Mouse (Mus musculus) myocyte (in vitro differentiated cells): Measurements from ENCODE around the gene 9230102O04Rik.

Experiments
- CEBPB ChIP-seq: IDR thresholded peaks from 2 replicates; pipeline ENCODE4 v1.6.1; 2011; ENCODE audit warnings: mild to moderate bottlenecking, moderate library complexity; ENCODE audit not compliant: poor library complexity, insufficient read depth, severe bottlenecking
- POLR2A ChIP-seq: IDR thresholded peaks from one replicate; pipeline ENCODE4 v1.6.1; 2011; ENCODE audit warnings: low read depth, mild to moderate bottlenecking, control low read depth, moderate library complexity; ENCODE audit not compliant: insufficient read length

GRCm38 (mm10) chr2:9884533-9885216 is 4.7 kb downstream of the 9230102O04Rik start:
- TF ChIP-seq POLR2A (no peak), CEBPB (no peak)
